In the genomic region with DNA sequence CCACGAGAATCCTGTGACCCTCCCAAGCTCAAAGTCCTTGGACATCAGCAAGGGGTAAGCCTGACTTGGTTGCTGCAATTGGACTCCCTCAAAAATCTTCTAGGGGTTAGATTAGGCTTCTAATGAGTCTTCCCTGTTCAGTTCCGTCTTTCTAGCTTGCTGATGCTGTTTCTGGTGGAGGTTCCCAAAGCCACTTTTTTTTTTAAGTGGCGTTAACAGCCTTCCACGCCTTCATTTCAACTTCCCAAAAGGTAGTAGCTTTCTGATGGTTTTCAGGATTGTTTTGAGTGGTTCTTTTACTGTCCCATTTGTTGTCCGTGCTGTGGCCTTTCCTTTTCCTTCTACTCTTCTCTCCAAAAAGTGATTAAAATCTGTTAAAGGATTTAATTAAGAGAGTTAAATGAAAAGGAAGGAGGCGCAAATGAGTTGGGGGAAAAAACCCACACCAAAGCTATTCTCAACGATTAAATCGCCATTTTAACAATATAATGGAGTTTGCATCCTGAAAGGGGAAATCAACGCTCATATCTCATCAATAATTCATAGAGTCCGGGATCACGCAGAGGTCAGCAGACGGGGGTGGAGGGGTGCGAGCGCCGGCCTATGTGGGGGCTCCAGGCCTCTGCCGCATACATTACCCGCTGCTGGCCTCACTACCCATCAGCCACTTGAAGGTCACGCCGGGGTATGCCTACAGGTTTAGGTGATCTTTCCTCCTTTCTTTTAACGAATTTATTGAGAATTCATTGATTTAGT, we compare ENCODE assay signal across 11 mouse cellular contexts. TPM values are rescaled to one million over a fixed set of nuclear protein-coding genes. Genes with fewer than 3 reads are reported as not detected.
A peak's percentile ranks its signal among the peaks of the same experiment; 100 is the strongest.
DNase-seq lines count a peak whose midpoint lies in the region; ATAC-seq and TF ChIP-seq lines count a peak whose summit lies in the region.
"Had no signal": no experiment of that assay in that cellular context is flagged by ENCODE, and none has a peak within 500 bp of the region (broad histone marks: within the 10 kb centered on the region; RNA-seq: fewer than 3 reads in every experiment).

No protein-coding gene starts in this region.

- H3K27me3 ChIP-seq in lung, postnatal 0 days (replicated peaks; ENCODE audit: insufficient read depth, low read length) = peaks cover 13% of the 10 kb centered on the region; the same call in 1 of the 2 replicates
- H3K27me3 ChIP-seq in hindbrain, postnatal 0 days (ENCODE audit: insufficient read depth, low read length) = peaks cover 97% of the 10 kb centered on the region
- H3K27me3 ChIP-seq in limb, embryonic 10.5 days (ENCODE audit: low read depth, poor library complexity, severe bottlenecking) = peaks cover 99% of the 10 kb centered on the region
- peaks cover 11% of the 10 kb centered on the region for H3K27me3 ChIP-seq in stomach, embryonic 16.5 days (ENCODE audit: control insufficient read depth, insufficient read depth, low read length)

- ATAC-seq in lung, postnatal 0 days = no peak
- ATAC-seq in hindbrain, postnatal 0 days = no peak
- no peak for ATAC-seq in stomach, embryonic 16.5 days (ENCODE audit: insufficient read depth, low FRiP score)

- peak overlapping the region; percentile 73 for H3K4me2 ChIP-seq in lung, postnatal 0 days (replicated peaks; ENCODE audit: low read depth, low read length)
- no peak overlapping the region; the same call in 1 of the 2 replicates for H3K4me2 ChIP-seq in hindbrain, postnatal 0 days (ENCODE audit: low read depth, low read length)
- peak overlapping the region; percentile 87 for H3K4me2 ChIP-seq in stomach, embryonic 16.5 days (ENCODE audit: low read depth, low read length)

- TF ChIP-seq POLR2A in lung, adult 2 months (IDR thresholded peaks at IDR 0.05; ENCODE audit: borderline replicate concordance, extremely low read depth, low read depth, low read length) = no peak

- H3K4me3 ChIP-seq in lung, postnatal 0 days (ENCODE audit: low read depth, low read length) = peak overlapping the region; percentile 35
- H3K4me3 ChIP-seq in lung, adult 2 months (replicated peaks; ENCODE audit: extremely low read depth, low read depth, low read length) = no peak overlapping the region
- no peak overlapping the region for H3K4me3 ChIP-seq in hindbrain, postnatal 0 days (ENCODE audit: low read length)
- H3K4me3 ChIP-seq in limb, embryonic 10.5 days = peak overlapping the region; percentile 55
- H3K4me3 ChIP-seq in stomach, embryonic 16.5 days (replicated peaks; ENCODE audit: low read length) = peak overlapping the region; percentile 48

- no peaks in the 10 kb centered on the region for H3K36me3 ChIP-seq in lung, postnatal 0 days (ENCODE audit: insufficient read depth, low read length)
- no peaks in the 10 kb centered on the region for H3K36me3 ChIP-seq in hindbrain, postnatal 0 days (ENCODE audit: insufficient read depth, low read length)
- H3K36me3 ChIP-seq in limb, embryonic 10.5 days = no peaks in the 10 kb centered on the region
- no peaks in the 10 kb centered on the region for H3K36me3 ChIP-seq in stomach, embryonic 16.5 days (ENCODE audit: control insufficient read depth, insufficient read depth, low read length)

- no peak overlapping the region; the same call in 1 of the 2 replicates for H3K9ac ChIP-seq in lung, postnatal 0 days (replicated peaks; ENCODE audit: low read depth)
- H3K9ac ChIP-seq in hindbrain, postnatal 0 days (replicated peaks; ENCODE audit: low read length) = 0 out of 2 replicates have a peak overlapping the region, but pooled peaks have one; percentile 13
- peak overlapping the region; percentile 68 for H3K9ac ChIP-seq in stomach, embryonic 16.5 days (ENCODE audit: low read length)

- TF ChIP-seq EP300 in lung, postnatal 0 days (IDR thresholded peaks at IDR 0.05) = no peak

- H3K27ac ChIP-seq in lung, postnatal 0 days (ENCODE audit: low read length) = peak overlapping the region; percentile 88
- 0 out of 2 replicates have a peak overlapping the region, but pooled peaks have one; percentile 36 for H3K27ac ChIP-seq in hindbrain, postnatal 0 days
- H3K27ac ChIP-seq in limb, embryonic 10.5 days = peak overlapping the region; percentile 88
- peak overlapping the region; percentile 89 for H3K27ac ChIP-seq in stomach, embryonic 16.5 days (ENCODE audit: low read length)

- no peaks in the 10 kb centered on the region for H3K9me3 ChIP-seq in lung, postnatal 0 days (ENCODE audit: low read length)
- no peaks in the 10 kb centered on the region for H3K9me3 ChIP-seq in hindbrain, postnatal 0 days (ENCODE audit: low read length)
- H3K9me3 ChIP-seq in limb, embryonic 10.5 days (replicated peaks) = no peaks in the 10 kb centered on the region
- no peaks in the 10 kb centered on the region for H3K9me3 ChIP-seq in stomach, embryonic 16.5 days (replicated peaks; ENCODE audit: control insufficient read depth, low read length)

- DNase-seq in lung, postnatal 0 days (ENCODE audit: low spot score) = no peak
- no peak for DNase-seq in lung, adult 2 months
- no peak for DNase-seq in hindbrain, postnatal 0 days (ENCODE audit: low spot score)
- peak; percentile 54 for DNase-seq in limb, embryonic 10.5 days (ENCODE audit: low spot score)
- no peak for DNase-seq in ovary, postnatal 10 days (ENCODE audit: low spot score)
- DNase-seq in gastrocnemius, postnatal 14 days = no peak
- DNase-seq: lung, postnatal 14 days had no signal

- TF ChIP-seq CTCF in lung, postnatal 0 days (IDR thresholded peaks at IDR 0.05) = no peak
- TF ChIP-seq CTCF in lung, adult 2 months (IDR thresholded peaks at IDR 0.05; ENCODE audit: insufficient read depth, low read length) = no peak
- no peak for TF ChIP-seq CTCF in hindbrain, postnatal 0 days (IDR thresholded peaks at IDR 0.05; ENCODE audit: low read depth)

- peaks cover 11% of the 10 kb centered on the region; the same call in 1 of the 2 replicates for H3K4me1 ChIP-seq in lung, postnatal 0 days (ENCODE audit: insufficient read depth, low read depth, low read length)
- peaks cover 18% of the 10 kb centered on the region for H3K4me1 ChIP-seq in lung, adult 2 months (ENCODE audit: control insufficient read depth, insufficient read depth, low read length)
- no peaks in the 10 kb centered on the region for H3K4me1 ChIP-seq in hindbrain, postnatal 0 days (ENCODE audit: insufficient read depth, low read length)
- peaks cover 99% of the 10 kb centered on the region for H3K4me1 ChIP-seq in limb, embryonic 10.5 days
- peaks cover 6% of the 10 kb centered on the region; the same call in 1 of the 2 replicates for H3K4me1 ChIP-seq in stomach, embryonic 16.5 days (ENCODE audit: control insufficient read depth, insufficient read depth, low read length)

- intact Hi-C loops in gastrocnemius, postnatal 14 days (cut with DNase I; ENCODE audit: low total_unique reads) = loop anchor here (5.0 kb wide), 1 partner anchor 242 kb away; no protein-coding TSS in a partner anchor

- WGBS in lung, postnatal 0 days = 17% methylated on average over 20 of the region's 20 CpGs
- WGBS in lung, adult 2 months = 43% methylated on average over 20 of the region's 20 CpGs
- 7% methylated on average over 20 of the region's 20 CpGs for WGBS in hindbrain, postnatal 0 days
- WGBS in limb, embryonic 10.5 days = 3% methylated on average over 20 of the region's 20 CpGs
- 18% methylated on average over 20 of the region's 20 CpGs for WGBS in stomach, embryonic 16.5 days

RNA-seq across cellular contexts. Expression of a gene that starts 7.2 kb away (rescaled TPM):
- 16.8 and 17.3 TPM in 2 replicates for polyA plus RNA-seq in lung, postnatal 0 days (2015; fragmentation: Nextera tagmentation; extraction: Ambion mirVana)
- 12.1 and 15.6 TPM in 2 replicates for polyA plus RNA-seq in lung, adult 2 months (2012; rRNA removed)
- 16.5 and 24.3 TPM in 2 replicates for total RNA-seq in hindbrain, postnatal 0 days (2014; rRNA removed)
- 109 and 113 TPM in 2 replicates for polyA plus RNA-seq in hindbrain, postnatal 0 days (2015; fragmentation: Nextera tagmentation; extraction: Ambion mirVana)
- polyA plus RNA-seq in limb, embryonic 10.5 days (2016; fragmentation: Nextera tagmentation; extraction: Ambion mirVana) = 5.5 and 5.9 TPM in 2 replicates
- polyA plus RNA-seq in stomach, embryonic 16.5 days (2015; fragmentation: Nextera tagmentation; extraction: Ambion mirVana) = 13.8 TPM in 2 replicates
- total RNA-seq in gastrocnemius, postnatal 14 days (2021) = under 1 TPM; 0.90 to 0.91 TPM
- total RNA-seq: monocyte, adult 5-6 weeks had no signal
- polyA plus RNA-seq: activated CD4-positive, CD25-positive, alpha-beta regulatory T cell, adult 4 months had no signal

RNA-seq across cellular contexts. Expression of a gene that starts 7.7 kb away (rescaled TPM):
- 2.6 and 3.0 TPM in 2 replicates for polyA plus RNA-seq in lung, postnatal 0 days (2015; fragmentation: Nextera tagmentation; extraction: Ambion mirVana)
- polyA plus RNA-seq in lung, adult 2 months (2012; rRNA removed) = 9.9 and 12.5 TPM in 2 replicates
- total RNA-seq in hindbrain, postnatal 0 days (2014; rRNA removed) = 4.2 and 8.6 TPM in 2 replicates
- polyA plus RNA-seq in hindbrain, postnatal 0 days (2015; fragmentation: Nextera tagmentation; extraction: Ambion mirVana) = 2.4 and 3.3 TPM in 2 replicates
- polyA plus RNA-seq in limb, embryonic 10.5 days (2016; fragmentation: Nextera tagmentation; extraction: Ambion mirVana) = 0.89 and 1.2 TPM in 2 replicates
- 2.2 and 2.7 TPM in 2 replicates for polyA plus RNA-seq in stomach, embryonic 16.5 days (2015; fragmentation: Nextera tagmentation; extraction: Ambion mirVana)
- under 1 TPM; 0.51 to 0.53 TPM for total RNA-seq in gastrocnemius, postnatal 14 days (2021)

RNA-seq across cellular contexts. Expression of a gene that starts 12.8 kb away (rescaled TPM):
- 1.5 and 2.2 TPM in 2 replicates for polyA plus RNA-seq in lung, postnatal 0 days (2015; fragmentation: Nextera tagmentation; extraction: Ambion mirVana)
- 11.0 and 13.2 TPM in 2 replicates for polyA plus RNA-seq in lung, adult 2 months (2012; rRNA removed)
- total RNA-seq in hindbrain, postnatal 0 days (2014; rRNA removed) = 42.1 and 42.2 TPM in 2 replicates
- 6.6 and 8.1 TPM in 2 replicates for polyA plus RNA-seq in hindbrain, postnatal 0 days (2015; fragmentation: Nextera tagmentation; extraction: Ambion mirVana)
- polyA plus RNA-seq in limb, embryonic 10.5 days (2016; fragmentation: Nextera tagmentation; extraction: Ambion mirVana) = 0.76 and 1.0 TPM in 2 replicates
- 0.99 and 1.5 TPM in 2 replicates for polyA plus RNA-seq in stomach, embryonic 16.5 days (2015; fragmentation: Nextera tagmentation; extraction: Ambion mirVana)
- total RNA-seq in gastrocnemius, postnatal 14 days (2021) = under 1 TPM; 0.66 to 0.80 TPM
- polyA plus RNA-seq: activated CD4-positive, CD25-positive, alpha-beta regulatory T cell, adult 4 months had no signal

RNA-seq across cellular contexts. Expression of a gene that starts 18.1 kb away (rescaled TPM):
- 7.3 and 7.4 TPM in 2 replicates for polyA plus RNA-seq in lung, postnatal 0 days (2015; fragmentation: Nextera tagmentation; extraction: Ambion mirVana)
- 8.1 and 8.2 TPM in 2 replicates for polyA plus RNA-seq in lung, adult 2 months (2012; rRNA removed)
- 23.2 and 30.2 TPM in 2 replicates for total RNA-seq in hindbrain, postnatal 0 days (2014; rRNA removed)
- polyA plus RNA-seq in hindbrain, postnatal 0 days (2015; fragmentation: Nextera tagmentation; extraction: Ambion mirVana) = 29.0 and 36.3 TPM in 2 replicates
- 6.1 and 7.9 TPM in 2 replicates for polyA plus RNA-seq in limb, embryonic 10.5 days (2016; fragmentation: Nextera tagmentation; extraction: Ambion mirVana)
- 5.6 and 8.3 TPM in 2 replicates for polyA plus RNA-seq in stomach, embryonic 16.5 days (2015; fragmentation: Nextera tagmentation; extraction: Ambion mirVana)
- under 1 TPM; 0.43 to 0.75 TPM for total RNA-seq in gastrocnemius, postnatal 14 days (2021)
- total RNA-seq: heart, adult 8-10 months; monocyte, adult 5-6 weeks had no signal
- polyA plus RNA-seq: activated CD4-positive, CD25-positive, alpha-beta regulatory T cell, adult 4 months had no signal

RNA-seq across cellular contexts. Expression of a gene that starts 23.9 kb away (rescaled TPM):
- 1.3 and 1.9 TPM in 2 replicates for polyA plus RNA-seq in lung, postnatal 0 days (2015; fragmentation: Nextera tagmentation; extraction: Ambion mirVana)
- 0.52 and 1.1 TPM in 2 replicates for polyA plus RNA-seq in lung, adult 2 months (2012; rRNA removed)
- 11.0 and 21.7 TPM in 2 replicates for total RNA-seq in hindbrain, postnatal 0 days (2014; rRNA removed)
- polyA plus RNA-seq in hindbrain, postnatal 0 days (2015; fragmentation: Nextera tagmentation; extraction: Ambion mirVana) = 10.1 and 16.8 TPM in 2 replicates
- polyA plus RNA-seq in limb, embryonic 10.5 days (2016; fragmentation: Nextera tagmentation; extraction: Ambion mirVana) = 7.1 and 10.2 TPM in 2 replicates
- 6.3 and 8.3 TPM in 2 replicates for polyA plus RNA-seq in stomach, embryonic 16.5 days (2015; fragmentation: Nextera tagmentation; extraction: Ambion mirVana)
- total RNA-seq in gastrocnemius, postnatal 14 days (2021) = 1 to 10 TPM; 1.5 to 1.6 TPM
- total RNA-seq: heart, adult 8-10 months; monocyte, adult 5-6 weeks had no signal
- polyA plus RNA-seq: activated CD4-positive, CD25-positive, alpha-beta regulatory T cell, adult 4 months had no signal

Comparison
In these comparisons a context has a peak if more than half of its experiments do, and no peak if none do; other contexts are left out.
1. H3K4me3 ChIP-seq: peak in lung, postnatal 0 days (single experiment), limb, embryonic 10.5 days (single experiment) and stomach, embryonic 16.5 days (single experiment); none in lung, adult 2 months (single experiment) and hindbrain, postnatal 0 days (single experiment).
2. H3K27ac ChIP-seq: peak in every context shown above with its lines; median percentile 89 in stomach, embryonic 16.5 days; 88 in lung, postnatal 0 days; 88 in limb, embryonic 10.5 days; 36 in hindbrain, postnatal 0 days.